Mouse (Mus musculus): Measurements from ENCODE around the gene Olfr860. TPM values are rescaled to one million over a fixed set of nuclear protein-coding genes. Genes with fewer than 3 reads are reported as not detected.
"Not testable (repeated sequence)": the region's sequence is repeated elsewhere in the genome, so short reads cannot be mapped to it uniquely, and the experiment has no call there.

Gene Olfr860
- total RNA-seq (2021), result not detected
- long read RNA-seq, experiment 1, result 0 reads
- long read RNA-seq, experiment 2, result 0 reads

- no peak for DNase-seq (ENCODE audit: low spot score in 2 of 2)
Observed at GRCm38 (mm10) chr9:19849647-19850046, at the start of gene Olfr860. Gene Olfr860, minus strand, starts transcription at chr9:19849747.

GRCm38 (mm10) chr9:19887904-19888303 lies 38.4 kb upstream of the Olfr860 start, which contains the start of gene Olfr862:
Gene Olfr862, minus strand, starts transcription at chr9:19888004.
- no peak for DNase-seq (ENCODE audit: low spot score in 2 of 2)

DNA sequence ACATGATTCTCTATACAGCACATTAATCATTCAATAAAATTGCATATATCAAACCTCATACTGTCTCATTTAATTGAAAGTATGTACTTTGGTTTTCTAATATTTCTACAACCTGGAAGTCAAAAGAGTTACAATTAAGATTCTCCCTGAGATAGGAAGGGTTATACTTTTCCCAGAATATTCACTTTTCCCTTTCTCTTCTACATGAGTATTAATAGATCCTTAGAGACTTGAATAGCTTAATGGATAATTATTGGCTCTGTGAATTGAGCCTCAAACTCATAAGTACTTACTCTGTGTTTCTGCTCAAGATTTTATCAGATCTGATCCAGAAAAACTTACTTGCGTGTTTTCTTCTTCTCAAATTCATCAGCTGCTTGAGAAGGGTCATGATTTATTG lies 44.9 kb downstream of the Olfr860 start, which contains the start of gene Olfr859:
Olfr859 (plus strand) TSS at position 301 of the 400 bp plus-strand sequence.
- not testable (repeated sequence) for DNase-seq (ENCODE audit: low spot score in 2 of 2)

- DNase-seq (ENCODE audit: low spot score in 2 of 2), result no peak
Observed at GRCm38 (mm10) chr9:19803000-19803399, 46.5 kb downstream of the Olfr860 start.

Other genes starting within 250 kb of the Olfr860 start
- gene Zfp317, start 227.6 kb downstream of the Olfr860 start, total RNA-seq (2021), result 10 to 100 TPM; 12.5 to 15.6 TPM
- gene Olfr857, start 140.3 kb downstream of the Olfr860 start, total RNA-seq (2021), result not detected
- not detected for gene Olfr58, start 69.5 kb downstream of the Olfr860 start, total RNA-seq (2021)
- gene Olfr859, start 44.8 kb downstream of the Olfr860 start, total RNA-seq (2021), result not detected
- not detected for gene Olfr862, start 38.3 kb upstream of the Olfr860 start, total RNA-seq (2021)
- not detected for gene Olfr77, start 67.1 kb upstream of the Olfr860 start, total RNA-seq (2021)
- gene Olfr866, start 178.3 kb upstream of the Olfr860 start, total RNA-seq (2021), result not detected
- not detected for gene Olfr867, start 207.8 kb upstream of the Olfr860 start, total RNA-seq (2021)
- not detected for gene Olfr868, start 248.9 kb upstream of the Olfr860 start, total RNA-seq (2021)

Measured in gastrocnemius, postnatal 4 days (tissue).